Mouse (Mus musculus) ovary, adult 18-20 months (tissue): ENCODE data around the gene Lima1.
A peak's percentile ranks its signal among the peaks of the same experiment; 100 is the strongest.

Experiments
- DNase-seq: peaks from one replicate; pipeline ENCODE4 v3.0.0; 2022; ENCODE audit warnings: low spot score, mixed read lengths

Gene Lima1

GRCm38 (mm10) chr15:99866450-99867221 is 8.6 kb downstream of the Lima1 start:
- no peak for DNase-seq

- DNase-seq, result peak; percentile 45
Observed at GRCm38 (mm10) chr15:99865942-99866341, 9.3 kb downstream of the Lima1 start.

- no peak for DNase-seq
Observed at GRCm38 (mm10) chr15:99865494-99865941, 9.7 kb downstream of the Lima1 start.

GRCm38 (mm10) chr15:99865046-99865445 is 10.2 kb downstream of the Lima1 start:
- no peak for DNase-seq

- DNase-seq, result no peak
Observed at GRCm38 (mm10) chr15:99863786-99864185, 11.5 kb downstream of the Lima1 start.

- no peak for DNase-seq
Observed at GRCm38 (mm10) chr15:99863358-99863757, 11.9 kb downstream of the Lima1 start.

- no peak for DNase-seq
Observed at GRCm38 (mm10) chr15:99862473-99862872, 12.8 kb downstream of the Lima1 start.

- no peak for DNase-seq
Observed at GRCm38 (mm10) chr15:99861955-99862354, 13.3 kb downstream of the Lima1 start.

GRCm38 (mm10) chr15:99861536-99861935 is 13.7 kb downstream of the Lima1 start:
- no peak for DNase-seq

GRCm38 (mm10) chr15:99859644-99860392 is 15.4 kb downstream of the Lima1 start:
- no peak for DNase-seq

- DNase-seq, result no peak
Observed at GRCm38 (mm10) chr15:99857479-99857878, 17.8 kb downstream of the Lima1 start.

- no peak for DNase-seq
Observed at GRCm38 (mm10) chr15:99855119-99855518, 20.1 kb downstream of the Lima1 start.

GRCm38 (mm10) chr15:99852606-99853237 is 22.5 kb downstream of the Lima1 start:
- DNase-seq, result no peak

- no peak for DNase-seq
Observed at GRCm38 (mm10) chr15:99850265-99850664, 25.0 kb downstream of the Lima1 start.

GRCm38 (mm10) chr15:99847937-99848336 is 27.3 kb downstream of the Lima1 start:
- DNase-seq, result no peak

GRCm38 (mm10) chr15:99847207-99847881 is 27.9 kb downstream of the Lima1 start:
- no peak for DNase-seq

- DNase-seq, result no peak
Observed at GRCm38 (mm10) chr15:99846633-99847032, 28.6 kb downstream of the Lima1 start.

GRCm38 (mm10) chr15:99843856-99844255 is 31.4 kb downstream of the Lima1 start:
- DNase-seq, result no peak

GRCm38 (mm10) chr15:99839910-99840309 is 35.3 kb downstream of the Lima1 start:
- DNase-seq, result peak; percentile 75

GRCm38 (mm10) chr15:99839165-99839840 is 36.0 kb downstream of the Lima1 start:
- DNase-seq, result no peak

GRCm38 (mm10) chr15:99837561-99837960 is 37.7 kb downstream of the Lima1 start:
- DNase-seq, result no peak

- DNase-seq, result no peak
Observed at GRCm38 (mm10) chr15:99835191-99835590, 40.1 kb downstream of the Lima1 start.
